Mouse (Mus musculus): Measurements from ENCODE around the gene Inpp5d.

Inpp5d gene

GRCm38 (mm10) chr1:87704230-87704629 lies 84.1 kb downstream of the Inpp5d start:
- no peak for DNase-seq (ENCODE audit: low spot score)

GRCm38 (mm10) chr1:87706361-87706760 lies 86.2 kb downstream of the Inpp5d start:
- DNase-seq (ENCODE audit: low spot score): no peak

GRCm38 (mm10) chr1:87709020-87709419 lies 88.9 kb downstream of the Inpp5d start:
- no peak for DNase-seq (ENCODE audit: low spot score)

GRCm38 (mm10) chr1:87709661-87710270 lies 89.7 kb downstream of the Inpp5d start:
- DNase-seq (ENCODE audit: low spot score): no peak

- no peak for DNase-seq (ENCODE audit: low spot score)
Measured at GRCm38 (mm10) chr1:87711938-87712613, 92.0 kb downstream of the Inpp5d start.

GRCm38 (mm10) chr1:87712614-87712971 lies 92.5 kb downstream of the Inpp5d start:
- no peak for DNase-seq (ENCODE audit: low spot score)

GRCm38 (mm10) chr1:87721382-87721781 lies 101.3 kb downstream of the Inpp5d start:
- DNase-seq (ENCODE audit: low spot score): no peak

- DNase-seq (ENCODE audit: low spot score): no peak
Measured at GRCm38 (mm10) chr1:87722081-87722480, 102.0 kb downstream of the Inpp5d start.

GRCm38 (mm10) chr1:87723351-87723750 lies 103.2 kb downstream of the Inpp5d start:
- no peak for DNase-seq (ENCODE audit: low spot score)

GRCm38 (mm10) chr1:87729070-87729469 lies 109.0 kb downstream of the Inpp5d start:
- no peak for DNase-seq (ENCODE audit: low spot score)

- DNase-seq (ENCODE audit: low spot score): no peak
Measured at GRCm38 (mm10) chr1:87729850-87730249, 109.7 kb downstream of the Inpp5d start.

- DNase-seq (ENCODE audit: low spot score): no peak
Measured at GRCm38 (mm10) chr1:87730271-87730670, 110.2 kb downstream of the Inpp5d start.

GRCm38 (mm10) chr1:87733212-87733611 lies 113.1 kb downstream of the Inpp5d start:
- no peak for DNase-seq (ENCODE audit: low spot score)

GRCm38 (mm10) chr1:87734153-87734552 lies 114.0 kb downstream of the Inpp5d start:
- DNase-seq (ENCODE audit: low spot score): no peak

GRCm38 (mm10) chr1:87740584-87741290 lies 120.6 kb downstream of the Inpp5d start:
- no peak for DNase-seq (ENCODE audit: low spot score)

GRCm38 (mm10) chr1:87749360-87749973 lies 129.4 kb downstream of the Inpp5d start:
- no peak for DNase-seq (ENCODE audit: low spot score)

GRCm38 (mm10) chr1:87755641-87756470 lies 135.7 kb downstream of the Inpp5d start, which contains the start of gene Atg16l1:
Gene Atg16l1, plus strand, starts transcription at chr1:87755870.
- peak; percentile 85 for DNase-seq (ENCODE audit: low spot score)

- no peak for DNase-seq (ENCODE audit: low spot score)
Measured at GRCm38 (mm10) chr1:87763821-87764220, 143.7 kb downstream of the Inpp5d start.

- no peak for DNase-seq (ENCODE audit: low spot score)
Measured at GRCm38 (mm10) chr1:87765741-87766140, 145.6 kb downstream of the Inpp5d start.

GRCm38 (mm10) chr1:87766233-87766632 lies 146.1 kb downstream of the Inpp5d start:
- no peak for DNase-seq (ENCODE audit: low spot score)

- DNase-seq (ENCODE audit: low spot score): no peak
Measured at GRCm38 (mm10) chr1:87769263-87769662, 149.2 kb downstream of the Inpp5d start.
